Mouse (Mus musculus): ENCODE measurements around the gene Tubal3. TPM values are rescaled to one million over a fixed set of nuclear protein-coding genes. Genes with fewer than 3 reads are reported as not detected.
"Not testable (repeated sequence)": the region's sequence is repeated elsewhere in the genome, so short reads cannot be mapped to it uniquely, and the experiment has no call there.

Gene Tubal3
- not detected for total RNA-seq (2021)
- long read RNA-seq, experiment 1: 0 reads
- long read RNA-seq, experiment 2: 0 reads

GRCm38 (mm10) chr13:3917571-3918311 lies at the start of gene Tubal3, which contains the start of gene Net1:
Gene Tubal3, plus strand, starts transcription at chr13:3918274.
Gene Net1, minus strand, starts transcription at chr13:3918220.
- peak; percentile 87 to 94 for DNase-seq

GRCm38 (mm10) chr13:3869901-3870300 lies 48.2 kb upstream of the Tubal3 start:
- DNase-seq: no peak

- no peak for DNase-seq
These were observed 45.2 kb upstream of the Tubal3 start for GRCm38 (mm10) chr13:3872832-3873231.

DNA sequence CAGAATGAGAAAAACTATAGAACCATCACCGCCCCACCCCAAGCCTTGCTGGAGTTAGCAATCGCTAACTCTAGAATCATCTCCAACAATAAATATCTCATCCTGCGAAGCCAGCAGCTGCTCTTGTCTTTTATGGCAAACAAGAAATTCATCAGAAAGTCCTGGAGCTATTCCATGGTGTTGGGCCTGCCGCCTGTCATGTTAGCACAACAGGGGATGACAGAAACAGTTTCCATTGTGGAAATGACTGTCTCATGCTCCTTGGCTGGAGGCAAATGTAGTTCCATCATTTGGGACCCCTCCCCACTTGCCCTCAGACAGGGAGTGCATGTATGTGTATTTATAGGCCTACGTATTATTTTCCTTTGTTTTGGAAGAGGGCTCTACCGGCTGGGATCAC lies 41.6 kb upstream of the Tubal3 start:
- no peak for DNase-seq

GRCm38 (mm10) chr13:3877185-3877584 lies 40.9 kb upstream of the Tubal3 start:
- DNase-seq: no peak

DNA sequence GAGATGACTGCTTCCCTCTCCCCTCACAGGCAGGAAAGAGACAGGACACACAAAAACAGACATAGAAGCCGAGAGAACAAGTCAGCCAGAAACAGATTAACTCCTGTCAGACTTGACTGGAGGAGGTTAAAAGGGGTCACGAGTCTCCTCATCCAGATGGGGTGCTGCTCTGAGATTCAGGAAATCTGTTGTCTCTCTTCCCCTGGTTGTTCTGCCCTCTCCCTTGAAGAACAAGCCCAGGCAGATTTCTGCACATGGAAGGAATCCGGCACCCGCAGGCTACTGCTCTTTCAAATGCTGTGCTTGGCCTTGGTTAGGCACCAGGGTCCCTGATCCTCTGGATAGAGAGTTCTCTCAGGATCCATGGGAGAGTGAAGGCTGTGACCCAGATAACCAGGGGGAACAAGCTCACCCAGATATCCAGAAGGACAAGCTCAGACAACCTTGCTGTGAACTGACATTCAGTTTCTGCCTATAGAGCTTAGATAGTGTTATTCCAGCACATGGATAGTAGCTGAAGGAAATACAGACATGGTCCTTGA lies 40.3 kb upstream of the Tubal3 start:
- DNase-seq: no peak

GRCm38 (mm10) chr13:3886663-3887062 lies 31.4 kb upstream of the Tubal3 start:
- no peak for DNase-seq

DNA sequence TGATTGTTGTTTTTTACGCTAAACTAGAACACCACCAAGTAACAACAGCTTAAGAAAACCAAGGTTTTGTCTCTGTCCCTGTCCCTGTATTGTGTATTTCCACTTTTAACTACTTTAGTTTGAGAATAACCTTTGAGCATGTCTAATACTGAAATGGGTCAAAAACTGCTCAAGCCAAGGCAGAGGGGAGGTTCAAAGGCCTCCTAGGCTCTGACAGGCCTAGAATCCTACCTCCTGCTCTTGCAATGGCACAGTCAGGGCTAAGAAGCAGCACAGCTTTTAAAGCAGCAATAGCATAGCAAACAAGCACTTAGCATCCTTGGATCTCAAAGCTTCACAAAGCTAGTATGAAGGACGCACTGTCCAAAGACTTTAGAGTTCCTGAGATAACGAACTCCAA lies 29.0 kb upstream of the Tubal3 start:
- no peak for DNase-seq

GRCm38 (mm10) chr13:3890061-3890460 lies 28.0 kb upstream of the Tubal3 start:
- DNase-seq: no peak

- peak in 1 of 2 experiments; percentile 17 for DNase-seq
These were observed 26.5 kb upstream of the Tubal3 start for GRCm38 (mm10) chr13:3891479-3892087.

DNA sequence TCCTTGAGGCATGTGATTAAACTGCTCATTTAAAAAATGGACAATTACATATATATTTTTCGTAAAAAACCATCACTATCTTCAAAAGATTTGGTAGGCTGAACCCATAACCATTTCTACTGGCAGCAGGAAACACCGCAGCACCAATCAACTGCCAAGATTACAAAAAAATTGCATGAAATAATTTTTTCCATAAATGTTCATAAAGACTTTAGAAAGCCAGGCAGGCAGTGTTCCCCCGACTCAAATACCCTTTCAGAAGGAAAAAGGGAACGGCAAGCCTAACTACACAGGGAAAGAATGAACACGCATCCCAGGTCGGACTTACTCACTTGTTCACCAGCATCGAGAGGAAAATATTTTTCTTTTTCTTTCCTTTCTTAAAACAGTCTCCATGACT lies 25.5 kb upstream of the Tubal3 start:
- DNase-seq: peak in 1 of 2 experiments; percentile 23

DNA sequence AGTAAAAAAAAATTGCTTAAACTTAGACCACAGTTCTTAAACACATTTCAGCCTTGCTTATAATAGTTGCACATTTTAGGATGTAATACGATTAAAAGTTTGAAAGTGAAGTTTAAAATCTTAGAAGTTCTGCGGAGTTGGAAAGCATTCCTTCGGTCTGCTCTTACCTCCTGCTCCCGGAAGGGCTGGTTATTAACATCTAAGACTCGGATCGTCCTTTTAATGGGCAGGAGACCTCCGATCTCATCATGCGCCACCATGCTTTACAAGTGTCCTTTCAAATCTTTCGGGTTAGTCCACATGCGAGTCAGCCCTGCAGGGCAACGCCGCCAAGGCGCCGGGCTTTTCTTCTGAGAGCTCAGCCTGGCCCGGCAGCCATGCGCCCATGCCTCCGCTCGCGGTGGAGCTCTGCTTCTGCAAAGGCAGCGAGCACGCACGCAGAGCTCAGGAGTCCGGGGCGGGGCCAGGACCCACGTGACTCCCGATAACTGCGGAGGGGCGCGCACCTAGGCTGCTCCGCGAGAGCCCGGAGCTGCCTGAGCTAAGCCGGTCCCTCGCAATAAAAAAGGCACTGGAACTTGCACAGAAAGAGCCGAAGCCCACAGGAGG lies 24.8 kb upstream of the Tubal3 start:
- peak; percentile 93 for DNase-seq

DNA sequence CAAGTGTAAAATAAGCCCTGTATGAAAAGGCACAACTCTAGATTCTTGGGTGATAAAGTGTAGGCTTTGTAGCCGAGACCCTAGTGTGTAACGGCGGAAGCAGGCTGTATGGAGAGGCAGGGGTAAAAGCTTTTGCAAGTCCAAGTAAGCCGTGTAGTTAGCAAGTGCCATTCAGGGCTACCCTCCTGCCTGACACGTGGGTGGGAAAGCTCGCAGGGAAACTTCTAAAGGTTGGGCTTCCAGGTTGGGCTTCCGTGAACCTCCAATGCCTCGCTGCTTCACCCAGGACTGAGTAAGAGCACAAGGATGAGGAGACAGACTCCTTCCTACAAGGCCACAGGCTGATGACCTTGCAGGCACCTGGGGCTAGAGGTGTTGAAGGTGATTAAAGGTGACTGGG lies 23.5 kb upstream of the Tubal3 start:
- DNase-seq: no peak

DNA sequence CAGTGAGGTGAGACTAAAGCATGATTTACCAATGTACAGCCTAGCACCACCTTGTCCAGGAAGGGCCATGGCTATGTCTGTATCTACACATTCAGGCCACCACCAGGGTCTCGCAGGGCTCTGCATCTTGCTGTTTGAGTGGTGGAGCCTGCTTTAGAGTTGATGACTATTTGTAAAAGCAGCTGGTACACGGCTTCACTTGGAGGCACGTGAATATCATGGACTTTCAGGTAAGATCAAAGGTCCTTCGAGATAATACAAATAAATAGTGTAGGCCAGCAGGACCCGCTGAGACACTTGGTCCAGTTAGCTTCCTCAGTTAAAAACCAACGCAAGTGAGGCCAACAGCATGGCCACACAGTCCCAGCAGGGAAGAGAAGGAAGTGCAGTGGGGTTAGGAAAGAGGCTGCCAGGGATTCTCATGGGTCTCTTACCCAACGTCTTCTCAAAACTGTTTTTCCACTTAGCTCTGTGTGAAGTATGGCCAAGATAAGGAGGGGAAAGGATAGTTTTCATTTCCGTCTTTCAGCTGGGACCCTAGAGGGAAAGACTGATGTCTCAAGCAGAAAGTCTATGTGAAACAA lies 22.6 kb upstream of the Tubal3 start:
- DNase-seq: no peak

- DNase-seq: no peak
These were observed 22.0 kb upstream of the Tubal3 start for GRCm38 (mm10) chr13:3896032-3896431.

GRCm38 (mm10) chr13:3896913-3897312 lies 21.2 kb upstream of the Tubal3 start:
- peak; percentile 73 to 89 for DNase-seq

DNA sequence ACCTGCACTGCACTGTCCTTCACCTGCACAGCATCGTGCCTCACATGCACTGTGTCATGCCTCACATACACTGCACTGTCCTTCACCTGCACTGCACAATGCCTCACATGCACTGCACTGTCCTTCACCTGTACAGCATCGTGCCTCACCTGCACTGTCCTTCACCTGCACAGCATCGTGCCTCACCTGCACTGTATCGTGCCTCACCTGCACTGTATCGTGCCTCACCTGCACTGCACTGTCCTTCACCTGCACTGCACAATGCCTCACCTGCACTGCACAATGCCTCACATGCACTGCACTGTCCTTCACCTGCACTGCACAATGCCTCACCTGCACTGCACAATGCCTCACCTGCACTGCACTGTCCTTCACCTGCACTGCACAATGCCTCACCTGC lies 19.9 kb upstream of the Tubal3 start:
- DNase-seq: not testable (repeated sequence)

- DNase-seq: no peak
These were observed 18.8 kb upstream of the Tubal3 start for GRCm38 (mm10) chr13:3899301-3899700.

GRCm38 (mm10) chr13:3907151-3907696 lies 10.8 kb upstream of the Tubal3 start:
- DNase-seq: no peak

DNA sequence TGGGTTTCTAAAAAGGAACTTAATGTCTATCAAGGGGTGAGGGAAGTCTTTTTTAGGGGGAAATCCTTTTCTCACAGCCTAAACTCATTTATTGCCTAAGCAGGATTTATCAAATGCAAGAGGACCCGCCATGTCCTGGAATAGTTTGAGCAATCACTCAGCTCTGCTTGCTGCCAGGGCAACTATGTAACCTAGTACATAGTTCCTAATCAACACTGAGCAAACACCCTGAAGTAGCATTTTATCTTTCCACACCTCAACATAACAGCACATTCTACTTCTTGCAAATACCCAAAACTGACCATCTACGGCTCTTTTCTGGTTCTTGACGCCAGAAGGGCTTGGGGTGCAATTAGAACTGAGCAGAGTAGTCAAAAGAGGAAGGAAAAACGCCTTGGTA lies 9.8 kb upstream of the Tubal3 start:
- DNase-seq: no peak

GRCm38 (mm10) chr13:3910356-3910755 lies 7.7 kb upstream of the Tubal3 start:
- no peak for DNase-seq

- no peak for DNase-seq
These were observed 4.6 kb upstream of the Tubal3 start for GRCm38 (mm10) chr13:3913504-3913903.
